Mouse (Mus musculus) liver, adult 2 months (tissue): ENCODE data around the gene Jak3. TPM values are rescaled to one million over a fixed set of nuclear protein-coding genes. Genes with fewer than 3 reads are reported as not detected.

Experiments used
- DNase-seq: peaks from one replicate; pipeline ENCODE4 v3.0.0-alpha.2; 2011; ENCODE audit warnings: low read depth, low spot score; ENCODE audit errors: extremely low read depth
- H3K27ac ChIP-seq: fragments of 200-500 bp; replicated peaks from 2 replicates; pipeline ENCODE4 v1.5.1; 2012; ENCODE audit warnings: low read depth, mild to moderate bottlenecking, control low read depth, inconsistent platforms, low read length; ENCODE audit not compliant: insufficient read depth
- H3K27me3 ChIP-seq: fragments of 200-500 bp; 2 replicates; pipeline ENCODE4 v1.6.1; 2012; ENCODE audit warnings: mild to moderate bottlenecking, moderate library complexity, low read length, inconsistent platforms; ENCODE audit not compliant: control insufficient read depth, insufficient read depth
- H3K36me3 ChIP-seq: fragments of 200-500 bp; 2 replicates; pipeline ENCODE4 v1.6.1; 2012; ENCODE audit warnings: low read length, inconsistent platforms; ENCODE audit not compliant: control insufficient read depth, insufficient read depth
- H3K4me1 ChIP-seq: fragments of 200-500 bp; 2 replicates; pipeline ENCODE4 v1.6.1; 2011; ENCODE audit warnings: low read length; ENCODE audit not compliant: control insufficient read depth, insufficient read depth
- H3K4me3 ChIP-seq: fragments of 200-500 bp; 2 replicates; pipeline ENCODE4 v1.5.1; 2011; ENCODE audit warnings: low read depth, mild to moderate bottlenecking, control low read depth, low read length, moderate library complexity; ENCODE audit not compliant: insufficient read depth
- H3K79me2 ChIP-seq: fragments of 200-500 bp; 2 replicates; pipeline ENCODE4 v1.6.1; 2012; ENCODE audit warnings: inconsistent platforms, mild to moderate bottlenecking, low read length, moderate library complexity; ENCODE audit not compliant: control insufficient read depth, insufficient read depth
- H3K9ac ChIP-seq: fragments of 200-500 bp; 2 replicates; pipeline ENCODE4 v1.6.1; 2012; ENCODE audit warnings: low read depth, mild to moderate bottlenecking, control low read depth, inconsistent platforms, low read length
- CTCF ChIP-seq: fragments of 200-500 bp; IDR thresholded peaks from 2 replicates; pipeline ENCODE4 v1.5.1; 2011; ENCODE audit warnings: low read depth, low read length, control low read depth
- POLR2A ChIP-seq: fragments of 200-500 bp; IDR thresholded peaks from 2 replicates; pipeline ENCODE4 v1.6.1; 2011; ENCODE audit warnings: low read length, control low read depth; ENCODE audit not compliant: insufficient read depth; ENCODE audit errors: extremely low read depth
- WGBS: fragments of 180-500 bp; shearing (Covaris S2); methylation state at CpG from one replicate; pipeline ENCODE4 v1.1.7; 2018; 5-methylcytosine and 5-hydroxymethylcytosine counted together
- polyA plus RNA-seq: library from polyadenylated mRNA; depleted of rRNA; stranded (reverse); fragments of >200 nt; gene quantifications from 2 replicates; pipeline ENCODE4 v1.2.3, GENCODE M21; 2012
- total RNA-seq: library from RNA; depleted of rRNA; stranded (reverse); fragments of >200 nt; gene quantifications from 2 replicates; pipeline ENCODE4 v1.2.3, GENCODE M21; 2014

Jak3 gene
- total and polyA plus RNA-seq, 2 experiments: 4.0 to 7.9 TPM

DNA sequence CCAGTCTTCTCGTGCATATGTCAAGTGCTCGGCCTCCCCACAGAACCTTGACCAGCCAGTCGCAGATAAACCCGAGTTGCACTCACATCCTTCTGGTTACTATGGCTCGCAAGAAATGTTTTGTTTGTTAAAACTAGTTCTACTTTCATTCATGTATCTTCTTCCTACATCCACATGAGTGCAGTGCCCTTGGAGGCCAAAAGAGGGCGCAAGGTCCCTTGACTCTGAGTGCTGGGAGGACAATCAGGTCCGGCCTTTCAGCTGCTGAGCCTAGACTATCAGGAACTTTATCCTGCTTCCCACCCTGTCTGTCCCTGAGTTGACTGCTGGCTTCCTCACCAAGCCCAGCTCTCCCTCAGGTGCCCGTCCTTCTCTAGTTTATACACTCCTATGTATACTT, 31.8 kb downstream of the Jak3 start:
- 39% methylated on average over 8 of the region's 8 CpGs for WGBS
- H3K79me2 ChIP-seq: no peaks in the 10 kb centered on the region
- H3K4me3 ChIP-seq: no peak overlapping the region
- H3K27me3 ChIP-seq: no peaks in the 10 kb centered on the region
- TF ChIP-seq POLR2A (no peak), CTCF (peak; percentile 81)
- no peaks in the 10 kb centered on the region for H3K36me3 ChIP-seq
- DNase-seq: peak; percentile 36
- H3K9ac ChIP-seq: no peak overlapping the region
- no peak overlapping the region for H3K27ac ChIP-seq
- H3K4me1 ChIP-seq: no peaks in the 10 kb centered on the region

DNA sequence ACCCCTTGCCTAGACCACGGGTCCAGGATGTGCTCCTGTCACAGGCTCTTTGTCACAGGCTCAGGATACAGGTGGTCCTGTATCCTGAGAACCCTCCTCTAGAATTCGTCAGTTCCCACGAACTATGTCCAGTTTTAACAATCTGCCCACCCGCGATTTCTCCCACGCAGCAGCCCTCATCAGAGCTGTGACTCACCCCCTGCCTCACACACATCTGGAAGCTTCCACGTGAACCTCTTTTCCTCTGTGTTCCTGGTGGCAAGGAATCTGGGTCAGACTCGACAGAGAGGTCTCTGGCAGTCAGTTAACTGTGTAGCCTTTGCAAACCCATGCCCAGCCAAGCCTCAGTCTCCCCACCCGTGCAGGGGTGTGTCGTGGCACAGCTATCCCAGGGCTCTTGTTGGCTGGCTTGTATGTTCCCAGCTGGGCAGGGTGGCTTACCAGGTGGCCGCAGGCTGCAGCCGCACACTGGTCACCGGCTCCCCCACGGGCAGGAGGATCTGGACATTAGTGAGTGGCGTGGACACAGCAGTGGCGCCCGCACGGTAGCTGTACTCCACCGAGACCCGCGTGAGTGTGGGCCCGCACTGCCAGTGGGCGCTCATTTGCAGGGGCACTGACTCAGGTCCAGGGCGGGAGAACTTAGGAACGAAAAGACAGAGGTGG, 33.2 kb downstream of the Jak3 start:
- Histone ChIP-seq H3K79me2 (no peaks in the 10 kb centered on the region), H3K9ac (no peak overlapping the region), H3K4me3 (no peak overlapping the region), H3K27ac (no peak overlapping the region), H3K4me1 (no peaks in the 10 kb centered on the region), H3K27me3 (no peaks in the 10 kb centered on the region), H3K36me3 (no peaks in the 10 kb centered on the region)
- no peak for DNase-seq
- TF ChIP-seq CTCF: no peak
- TF ChIP-seq POLR2A: no peak
- WGBS: 42% methylated on average over 25 of the region's 25 CpGs

DNA sequence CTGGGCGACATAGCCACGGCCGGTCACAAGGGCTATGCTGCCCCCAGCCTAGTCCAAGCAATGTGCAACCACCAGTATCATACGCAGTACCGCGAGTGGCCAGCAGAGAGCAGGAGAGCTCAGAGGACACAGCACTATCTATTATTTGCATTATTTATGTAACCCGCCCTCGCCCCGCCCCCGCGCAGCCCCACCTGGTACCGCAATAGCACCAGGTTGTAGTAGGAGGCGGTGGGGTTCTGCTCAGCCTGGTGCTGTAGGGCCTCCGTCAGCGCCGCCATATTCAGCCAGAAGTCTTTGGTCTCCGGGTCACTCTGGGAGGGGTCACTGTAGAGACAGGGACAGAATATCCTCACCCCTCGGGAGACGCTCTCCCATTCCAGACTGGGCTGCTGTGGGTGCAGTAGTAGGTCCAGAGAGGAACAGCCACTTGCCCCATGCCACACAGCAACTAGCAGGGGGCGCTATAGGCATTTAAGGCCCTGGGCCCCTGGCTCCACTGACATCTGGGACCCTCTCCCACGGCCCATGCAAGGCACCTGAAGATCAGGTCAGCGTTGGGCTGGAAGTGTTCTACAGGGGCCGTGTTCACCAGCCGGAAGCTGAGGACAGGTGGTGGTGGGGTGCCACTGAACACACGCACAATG, 33.8 kb downstream of the Jak3 start:
- no peaks in the 10 kb centered on the region for H3K79me2 ChIP-seq
- no peaks in the 10 kb centered on the region for H3K27me3 ChIP-seq
- H3K9ac ChIP-seq: no peak overlapping the region
- peak; percentile 35 for DNase-seq
- no peak overlapping the region for H3K27ac ChIP-seq
- H3K36me3 ChIP-seq: no peaks in the 10 kb centered on the region
- no peak overlapping the region for H3K4me3 ChIP-seq
- H3K4me1 ChIP-seq: no peaks in the 10 kb centered on the region
- 27% methylated on average over 25 of the region's 25 CpGs for WGBS
- TF ChIP-seq CTCF: peak; percentile 84
- TF ChIP-seq POLR2A: no peak

DNA sequence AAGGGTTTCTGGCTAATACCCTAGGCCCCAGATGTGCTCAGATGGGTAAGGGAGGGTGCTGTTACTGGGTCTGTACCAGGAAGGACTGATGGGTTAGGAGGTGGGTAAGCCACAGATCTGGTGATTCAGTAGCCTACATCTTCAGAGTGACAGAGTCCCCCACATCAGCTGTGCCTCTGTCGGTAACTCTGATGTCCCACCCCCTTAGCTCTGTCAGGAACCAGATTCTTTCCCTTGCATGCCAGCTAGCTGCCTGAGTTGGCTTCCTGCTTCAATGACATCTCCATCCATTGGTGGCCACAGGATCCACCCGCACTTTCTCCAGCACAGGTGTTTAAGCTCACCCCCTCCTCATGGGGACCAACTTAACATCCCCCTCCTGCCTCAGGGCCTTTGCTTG, 35.5 kb downstream of the Jak3 start:
- Histone ChIP-seq H3K79me2 (no peaks in the 10 kb centered on the region), H3K4me1 (no peaks in the 10 kb centered on the region), H3K36me3 (no peaks in the 10 kb centered on the region), H3K4me3 (no peak overlapping the region), H3K27ac (no peak overlapping the region), H3K27me3 (no peaks in the 10 kb centered on the region), H3K9ac (no peak overlapping the region)
- no peak for DNase-seq
- TF ChIP-seq POLR2A (no peak), CTCF (no peak)
- WGBS: 82% methylated on average over 2 of the region's 2 CpGs

DNA sequence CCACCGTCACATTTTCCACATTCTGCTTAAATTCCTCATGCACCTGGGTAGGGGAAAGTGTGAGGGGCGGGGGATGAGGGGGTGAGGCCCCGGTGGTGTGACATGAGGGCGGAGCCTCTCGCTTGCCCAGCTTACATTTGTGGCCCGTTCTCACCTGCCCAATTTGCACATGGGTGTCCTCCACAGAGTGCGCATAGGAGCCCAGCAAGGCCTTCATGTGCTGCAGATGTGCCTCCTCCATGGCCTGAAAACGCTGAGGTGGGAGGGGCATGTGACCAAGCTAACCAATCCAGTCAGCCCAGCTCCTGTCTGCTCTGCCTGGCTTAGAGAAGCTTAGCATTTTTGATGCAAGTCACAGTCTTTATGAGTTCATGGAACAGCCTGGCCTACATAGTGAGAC, 39.4 kb downstream of the Jak3 start:
- Histone ChIP-seq H3K4me3 (no peak overlapping the region), H3K36me3 (no peaks in the 10 kb centered on the region), H3K27me3 (no peaks in the 10 kb centered on the region), H3K9ac (no peak overlapping the region), H3K4me1 (no peaks in the 10 kb centered on the region), H3K79me2 (no peaks in the 10 kb centered on the region), H3K27ac (no peak overlapping the region)
- 42% methylated on average over 8 of the region's 8 CpGs for WGBS
- no peak for TF ChIP-seq CTCF
- no peak for TF ChIP-seq POLR2A
- DNase-seq: no peak

DNA sequence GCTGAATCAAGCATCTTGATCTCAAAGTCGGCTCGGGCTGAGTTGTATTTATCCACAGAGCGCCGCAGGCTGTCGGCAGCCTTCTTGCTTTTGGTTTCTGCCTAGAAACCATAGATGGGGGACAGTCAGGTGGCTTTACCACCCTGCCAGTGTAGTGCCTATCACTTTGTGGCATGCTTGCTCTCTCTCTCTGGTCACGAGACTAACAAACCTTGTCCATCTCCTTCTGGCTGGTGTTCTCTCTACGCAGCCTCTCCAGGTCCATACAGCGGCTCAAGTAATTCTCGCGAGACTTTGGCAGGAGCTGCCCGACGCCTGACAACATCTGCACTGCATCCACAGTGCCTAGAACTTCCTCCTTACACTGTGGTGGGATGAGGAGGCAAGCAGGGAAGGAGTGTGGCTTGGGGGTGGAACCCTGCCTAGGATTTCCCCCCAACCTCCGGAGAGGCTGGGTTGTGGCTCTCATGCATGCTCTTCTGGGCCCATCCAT, 40.5 kb downstream of the Jak3 start:
- no peak overlapping the region for H3K9ac ChIP-seq
- no peak overlapping the region for H3K4me3 ChIP-seq
- no peak overlapping the region for H3K27ac ChIP-seq
- H3K4me1 ChIP-seq: no peaks in the 10 kb centered on the region
- no peaks in the 10 kb centered on the region for H3K27me3 ChIP-seq
- DNase-seq: no peak
- WGBS: 84% methylated on average over 13 of the region's 13 CpGs
- TF ChIP-seq POLR2A: no peak
- TF ChIP-seq CTCF: no peak
- no peaks in the 10 kb centered on the region for H3K36me3 ChIP-seq
- H3K79me2 ChIP-seq: no peaks in the 10 kb centered on the region
